Mouse (Mus musculus) intestine, embryonic 15.5 days (tissue): ENCODE data around the gene Tfap2d. TPM values are rescaled to one million over a fixed set of nuclear protein-coding genes. Genes with fewer than 3 reads are reported as not detected.

ENCODE experiments used
- ATAC-seq: fragments of 200-750 bp; cut with Nextera tagmentation; 2 replicates; pipeline ENCODE4 v1.8.0; 2017; ENCODE audit warnings: moderate TSS enrichment, moderate library complexity
- H3K27ac ChIP-seq: fragments of 300-500 bp; sonication (generic); 2 replicates; pipeline ENCODE4 v1.5.1; 2015; ENCODE audit warnings: mild to moderate bottlenecking, inconsistent platforms
- H3K27me3 ChIP-seq: fragments of 300-500 bp; sonication (generic); replicated peaks from 2 replicates; pipeline ENCODE4 v1.6.1; 2015; ENCODE audit warnings: inconsistent platforms
- H3K36me3 ChIP-seq: fragments of 300-500 bp; sonication (generic); 2 replicates; pipeline ENCODE4 v1.6.1; 2015; ENCODE audit warnings: inconsistent platforms
- H3K4me1 ChIP-seq: fragments of 300-500 bp; sonication (generic); replicated peaks from 2 replicates; pipeline ENCODE4 v1.6.1; 2015; ENCODE audit warnings: inconsistent platforms
- H3K4me2 ChIP-seq: fragments of 300-500 bp; sonication (generic); replicated peaks from 2 replicates; pipeline ENCODE4 v1.6.1; 2015; ENCODE audit warnings: mild to moderate bottlenecking, inconsistent platforms
- H3K4me3 ChIP-seq: fragments of 300-500 bp; sonication (generic); replicated peaks from 2 replicates; pipeline ENCODE4 v1.5.1; 2015; ENCODE audit warnings: inconsistent platforms
- H3K9ac ChIP-seq: fragments of 300-500 bp; sonication (generic); 2 replicates; pipeline ENCODE4 v1.6.1; 2015; ENCODE audit warnings: inconsistent platforms
- H3K9me3 ChIP-seq: fragments of 300-500 bp; sonication (generic); 2 replicates; pipeline ENCODE4 v1.6.1; 2016; ENCODE audit warnings: inconsistent platforms
- WGBS: fragments of 180-500 bp; shearing (Covaris S2); methylation state at CpG from one replicate; pipeline ENCODE4 v1.1.7; 2015; 5-methylcytosine and 5-hydroxymethylcytosine counted together
- polyA plus RNA-seq: library from polyadenylated mRNA; unstranded; fragments of >200 nt; fragmentation: Nextera tagmentation; extraction: Ambion mirVana; gene quantifications from 2 replicates; pipeline ENCODE4 v1.2.1, GENCODE M21; 2015

Gene Tfap2d
- polyA plus RNA-seq, 1 experiment from 2014 or later: not detected

GRCm38 (mm10) chr1:19110211-19110610, 7.4 kb downstream of the Tfap2d start:
- H3K36me3 ChIP-seq: no peaks in the 10 kb centered on the region
- no peak overlapping the region for H3K9ac ChIP-seq
- H3K4me3 ChIP-seq: no peak overlapping the region
- no peak overlapping the region for H3K27ac ChIP-seq
- H3K27me3 ChIP-seq: peaks cover 57% of the 10 kb centered on the region
- no peaks in the 10 kb centered on the region for H3K4me1 ChIP-seq
- whole genome bisulfite sequencing: 2% methylated on average over 5 of the region's 5 CpGs
- H3K9me3 ChIP-seq: no peaks in the 10 kb centered on the region
- ATAC-seq: no peak
- no peak overlapping the region for H3K4me2 ChIP-seq

GRCm38 (mm10) chr1:19111020-19111419, 8.2 kb downstream of the Tfap2d start:
- 2% methylated on average over 22 of the region's 22 CpGs for WGBS
- no peaks in the 10 kb centered on the region for H3K9me3 ChIP-seq
- H3K4me3 ChIP-seq: no peak overlapping the region
- H3K9ac ChIP-seq: no peak overlapping the region
- no peak for ATAC-seq
- H3K36me3 ChIP-seq: no peaks in the 10 kb centered on the region
- peaks cover 50% of the 10 kb centered on the region for H3K27me3 ChIP-seq
- no peak overlapping the region for H3K4me2 ChIP-seq
- H3K27ac ChIP-seq: no peak overlapping the region
- H3K4me1 ChIP-seq: no peaks in the 10 kb centered on the region

GRCm38 (mm10) chr1:19178742-19179397, 76.0 kb downstream of the Tfap2d start:
- ATAC-seq: no peak
- Histone ChIP-seq H3K27me3 (no peaks in the 10 kb centered on the region), H3K4me2 (no peak overlapping the region), H3K27ac (no peak overlapping the region), H3K4me3 (no peak overlapping the region), H3K4me1 (no peaks in the 10 kb centered on the region), H3K36me3 (no peaks in the 10 kb centered on the region), H3K9ac (no peak overlapping the region), H3K9me3 (no peaks in the 10 kb centered on the region)
- 7% methylated on average over 4 of the region's 4 CpGs for WGBS

- peak overlapping the region; percentile 48 for H3K4me2 ChIP-seq
- H3K4me3 ChIP-seq: peak overlapping the region; percentile 19
- peak; percentile 75; the same call in 1 of the 2 replicates for ATAC-seq
- 3% methylated on average over 12 of the region's 12 CpGs for WGBS
- H3K27ac ChIP-seq: no peak overlapping the region
- H3K27me3 ChIP-seq: peaks cover 18% of the 10 kb centered on the region
- H3K9me3 ChIP-seq: no peaks in the 10 kb centered on the region
- no peak overlapping the region for H3K9ac ChIP-seq
- no peaks in the 10 kb centered on the region for H3K4me1 ChIP-seq
- H3K36me3 ChIP-seq: no peaks in the 10 kb centered on the region
Observed at GRCm38 (mm10) chr1:19205649-19206048, 102.8 kb downstream of the Tfap2d start.

GRCm38 (mm10) chr1:19206194-19206593, 103.4 kb downstream of the Tfap2d start:
- Histone ChIP-seq H3K27me3 (peaks cover 23% of the 10 kb centered on the region), H3K4me3 (no peak overlapping the region), H3K27ac (no peak overlapping the region), H3K4me1 (no peaks in the 10 kb centered on the region), H3K36me3 (no peaks in the 10 kb centered on the region), H3K9me3 (no peaks in the 10 kb centered on the region), H3K4me2 (no peak overlapping the region), H3K9ac (no peak overlapping the region)
- under 1% methylated on average over 7 of the region's 7 CpGs for WGBS
- ATAC-seq: peak; percentile 46; the same call in 1 of the 2 replicates

- H3K27me3 ChIP-seq: peaks cover 33% of the 10 kb centered on the region
- no peak overlapping the region for H3K27ac ChIP-seq
- H3K4me1 ChIP-seq: no peaks in the 10 kb centered on the region
- 3% methylated on average over 4 of the region's 4 CpGs for WGBS
- H3K9ac ChIP-seq: no peak overlapping the region
- no peak overlapping the region for H3K4me2 ChIP-seq
- no peaks in the 10 kb centered on the region for H3K36me3 ChIP-seq
- no peaks in the 10 kb centered on the region for H3K9me3 ChIP-seq
- no peak for ATAC-seq
- H3K4me3 ChIP-seq: no peak overlapping the region
Observed at GRCm38 (mm10) chr1:19207611-19208010, 104.8 kb downstream of the Tfap2d start.

- Histone ChIP-seq H3K9ac (no peak within 1 kb of the TSS), H3K27ac (no peak within 1 kb of the TSS), H3K27me3 (peaks cover 42% of the 10 kb centered on the region), H3K4me2 (peak within 1 kb of the TSS; percentile 52), H3K9me3 (no peaks in the 10 kb centered on the region), H3K36me3 (no peaks in the 10 kb centered on the region), H3K4me1 (no peaks in the 10 kb centered on the region), H3K4me3 (peak within 1 kb of the TSS; percentile 22)
- 1% methylated on average over 26 of the region's 26 CpGs for WGBS
- ATAC-seq: no peak
Observed at GRCm38 (mm10) chr1:19208641-19209358, 106.0 kb downstream of the Tfap2d start, which contains the start of gene Tfap2b. Gene Tfap2b, plus strand, starts transcription at chr1:19208914.

- Histone ChIP-seq H3K9me3 (no peaks in the 10 kb centered on the region), H3K27ac (no peak overlapping the region), H3K27me3 (peaks cover 47% of the 10 kb centered on the region), H3K36me3 (no peaks in the 10 kb centered on the region), H3K4me1 (no peaks in the 10 kb centered on the region), H3K4me3 (peak overlapping the region; percentile 22; the same call in 1 of the 2 replicates), H3K4me2 (peak overlapping the region; percentile 52), H3K9ac (no peak overlapping the region)
- 1% methylated on average over 10 of the region's 10 CpGs for WGBS
- ATAC-seq: no peak
Observed at GRCm38 (mm10) chr1:19209359-19209745, 106.5 kb downstream of the Tfap2d start.

- no peaks in the 10 kb centered on the region for H3K9me3 ChIP-seq
- peak overlapping the region; percentile 22 for H3K4me3 ChIP-seq
- H3K27ac ChIP-seq: no peak overlapping the region
- WGBS: under 1% methylated on average over 31 of the region's 31 CpGs
- peaks cover 52% of the 10 kb centered on the region for H3K27me3 ChIP-seq
- H3K4me2 ChIP-seq: peak overlapping the region; percentile 52
- ATAC-seq: 0 out of 2 replicates have a peak, but pooled peaks have one; percentile 51
- H3K4me1 ChIP-seq: no peaks in the 10 kb centered on the region
- H3K9ac ChIP-seq: no peak overlapping the region
- no peaks in the 10 kb centered on the region for H3K36me3 ChIP-seq
Observed at GRCm38 (mm10) chr1:19209776-19210175, 107.0 kb downstream of the Tfap2d start.

GRCm38 (mm10) chr1:19210215-19211032, 107.6 kb downstream of the Tfap2d start:
- WGBS: 1% methylated on average over 30 of the region's 30 CpGs
- no peak overlapping the region for H3K9ac ChIP-seq

GRCm38 (mm10) chr1:19211033-19211405, 108.2 kb downstream of the Tfap2d start:
- Histone ChIP-seq H3K4me3 (no peak overlapping the region), H3K36me3 (no peaks in the 10 kb centered on the region), H3K9me3 (no peaks in the 10 kb centered on the region), H3K4me2 (no peak overlapping the region), H3K9ac (no peak overlapping the region), H3K27ac (no peak overlapping the region), H3K27me3 (peaks cover 60% of the 10 kb centered on the region), H3K4me1 (no peaks in the 10 kb centered on the region)
- whole genome bisulfite sequencing: 2% methylated on average over 8 of the region's 8 CpGs
- no peak for ATAC-seq

More at GRCm38 (mm10) chr1:19210215-19211032, 107.6 kb downstream of the Tfap2d start:
- Histone ChIP-seq H3K9me3 (no peaks in the 10 kb centered on the region), H3K27ac (no peak overlapping the region), H3K4me3 (peak overlapping the region; percentile 22), H3K36me3 (no peaks in the 10 kb centered on the region), H3K27me3 (peaks cover 56% of the 10 kb centered on the region), H3K4me1 (no peaks in the 10 kb centered on the region), H3K4me2 (peak overlapping the region; percentile 52)
- 0 out of 2 replicates have a peak, but pooled peaks have one; percentile 52 for ATAC-seq

- ATAC-seq: no peak
- 2% methylated on average over 15 of the region's 15 CpGs for WGBS
- Histone ChIP-seq H3K9ac (no peak overlapping the region), H3K27me3 (peaks cover 66% of the 10 kb centered on the region), H3K27ac (no peak overlapping the region), H3K4me3 (no peak overlapping the region), H3K9me3 (no peaks in the 10 kb centered on the region), H3K4me1 (no peaks in the 10 kb centered on the region), H3K4me2 (no peak overlapping the region), H3K36me3 (no peaks in the 10 kb centered on the region)
Observed at GRCm38 (mm10) chr1:19211546-19212154, 108.8 kb downstream of the Tfap2d start.
